Mouse (Mus musculus): ENCODE results near the gene AF366264.

DNA sequence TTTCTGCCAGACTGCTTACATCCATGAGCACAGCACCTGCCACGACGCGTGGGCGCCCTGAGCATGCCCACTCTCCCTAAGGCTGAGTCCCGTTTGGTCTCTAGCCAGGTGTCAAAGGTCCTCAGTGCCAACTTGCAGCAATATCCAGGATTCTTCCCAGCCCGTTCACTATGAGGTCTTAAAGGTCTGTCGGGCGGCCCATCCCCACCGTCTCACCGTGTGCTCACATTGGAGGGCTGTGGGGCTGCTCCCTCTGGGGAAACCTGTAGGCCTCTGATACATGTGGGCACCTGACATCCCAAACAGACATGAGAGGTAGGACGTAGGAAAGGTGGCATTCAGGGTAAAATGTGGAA lies 44.5 kb downstream of the AF366264 start:
- TF ChIP-seq ZC3H11A (IDR thresholded peaks at IDR 0.05; ENCODE audit: borderline replicate concordance, low read depth, low read length) = no peak
- no peak for TF ChIP-seq MAFK (IDR thresholded peaks at IDR 0.05; ENCODE audit: insufficient read depth, low read depth, low read length)
- no peak for TF ChIP-seq CHD2 (IDR thresholded peaks at IDR 0.05; ENCODE audit: low read depth, low read length)
- TF ChIP-seq ZNF384 (IDR thresholded peaks at IDR 0.05; ENCODE audit: low read depth, low read length) = no peak

Measured in ES-E14 (cell line).